8 mouse cellular contexts compared by ENCODE assay signal in the genomic region with DNA sequence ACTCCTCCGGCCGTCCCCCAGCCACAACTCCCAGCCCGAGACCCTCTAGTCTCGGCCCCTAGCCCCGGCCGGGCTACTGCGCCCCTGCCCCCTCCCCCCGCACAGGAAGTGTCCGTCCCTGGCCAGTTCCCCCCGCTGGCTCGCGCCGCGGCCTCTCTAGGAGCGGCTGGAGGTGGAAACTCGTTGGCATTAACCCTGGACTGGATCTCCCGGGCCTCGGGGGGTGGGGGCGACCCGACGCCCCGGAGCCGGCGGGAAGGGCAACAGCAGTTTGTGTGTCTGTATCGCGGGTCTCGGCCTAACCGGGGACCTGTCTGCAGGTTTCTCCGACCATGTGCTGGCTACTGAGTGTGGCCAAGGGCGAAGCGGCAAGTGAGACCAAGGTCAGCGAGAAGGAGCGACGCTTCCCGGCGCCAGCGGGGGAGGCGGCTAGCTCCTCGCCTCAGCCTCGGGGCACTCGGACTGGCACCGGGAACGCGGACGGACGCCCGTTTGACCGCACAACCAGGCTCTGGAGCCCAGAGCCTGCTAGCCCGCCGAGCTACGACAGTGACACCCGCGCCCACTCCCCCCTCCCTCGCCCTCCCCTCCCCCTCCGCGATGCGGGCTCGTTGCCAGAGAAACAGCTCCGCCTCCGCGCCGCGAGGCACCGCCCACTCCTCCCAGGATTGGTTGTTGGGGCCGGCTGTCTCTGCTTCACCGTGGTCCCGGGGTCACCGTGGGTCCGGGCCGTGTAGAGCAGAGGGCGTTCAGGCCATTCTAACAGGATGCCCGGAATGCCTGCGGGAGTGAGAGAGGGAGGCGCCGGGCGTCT. TPM values are rescaled to one million over a fixed set of nuclear protein-coding genes. Genes with fewer than 3 reads are reported as not detected.
DNase-seq lines count a peak whose midpoint lies in the region; ATAC-seq and TF ChIP-seq lines count a peak whose summit lies in the region.

Gene Zfp768, minus strand, starts transcription at position 78 of the 814 bp plus-strand sequence.

- peak; percentile 45; the same call in 1 of the 2 replicates for TF ChIP-seq EP300 in heart, adult 2 months (IDR thresholded peaks at IDR 0.05; ENCODE audit: insufficient read depth, low read depth, low read length)

- ATAC-seq in embryonic facial prominence, embryonic 13.5 days (ENCODE audit: insufficient number of reproducible peaks, insufficient read depth, low FRiP score, low TSS enrichment, low read depth) = peak; percentile 85
- ATAC-seq in limb, embryonic 13.5 days (ENCODE audit: low FRiP score, low read depth) = peak; percentile 91
- peak; percentile 94 for ATAC-seq in midbrain, embryonic 16.5 days

- WGBS in embryonic facial prominence, embryonic 13.5 days = under 1% methylated on average over 69 of the region's 76 CpGs
- WGBS in heart, adult 2 months = under 1% methylated on average over 71 of the region's 76 CpGs
- WGBS in limb, embryonic 13.5 days = under 1% methylated on average over 74 of the region's 76 CpGs
- 0% methylated on average over 68 of the region's 76 CpGs for WGBS in midbrain, embryonic 16.5 days

- H3K4me2 ChIP-seq in embryonic facial prominence, embryonic 13.5 days = peak within 1 kb of the TSS; percentile 79
- H3K4me2 ChIP-seq in limb, embryonic 13.5 days (replicated peaks) = peak within 1 kb of the TSS; percentile 85
- H3K4me2 ChIP-seq in midbrain, embryonic 16.5 days (ENCODE audit: low read length) = peak within 1 kb of the TSS; percentile 79

- peak; percentile 93 for TF ChIP-seq POLR2A in heart, adult 2 months (IDR thresholded peaks at IDR 0.05; ENCODE audit: insufficient read depth, low read depth, low read length)

- H3K36me3 ChIP-seq in embryonic facial prominence, embryonic 13.5 days = peaks cover 30% of the 10 kb centered on the region
- peaks cover 4% of the 10 kb centered on the region for H3K36me3 ChIP-seq in heart, adult 2 months (ENCODE audit: control insufficient read depth, insufficient read depth, low read length)
- H3K36me3 ChIP-seq in limb, embryonic 13.5 days = peaks cover 33% of the 10 kb centered on the region
- H3K36me3 ChIP-seq in midbrain, embryonic 16.5 days (ENCODE audit: control insufficient read depth, insufficient read depth, low read length) = peaks cover 9% of the 10 kb centered on the region

- no peaks in the 10 kb centered on the region for H3K27me3 ChIP-seq in embryonic facial prominence, embryonic 13.5 days
- no peaks in the 10 kb centered on the region for H3K27me3 ChIP-seq in heart, adult 2 months (ENCODE audit: control insufficient read depth, insufficient read depth, low read length)
- H3K27me3 ChIP-seq in limb, embryonic 13.5 days = no peaks in the 10 kb centered on the region
- H3K27me3 ChIP-seq in midbrain, embryonic 16.5 days (ENCODE audit: control insufficient read depth, insufficient read depth, low read depth, low read length) = no peaks in the 10 kb centered on the region

- peaks cover 25% of the 10 kb centered on the region for H3K4me1 ChIP-seq in embryonic facial prominence, embryonic 13.5 days
- no peaks in the 10 kb centered on the region for H3K4me1 ChIP-seq in heart, adult 2 months (ENCODE audit: control insufficient read depth, insufficient read depth, low read length)
- peaks cover 22% of the 10 kb centered on the region for H3K4me1 ChIP-seq in limb, embryonic 13.5 days
- H3K4me1 ChIP-seq in midbrain, embryonic 16.5 days (ENCODE audit: control insufficient read depth, insufficient read depth, low read length) = peaks cover 16% of the 10 kb centered on the region

- no peaks in the 10 kb centered on the region for H3K9me3 ChIP-seq in embryonic facial prominence, embryonic 13.5 days
- H3K9me3 ChIP-seq in limb, embryonic 13.5 days = no peaks in the 10 kb centered on the region
- no peaks in the 10 kb centered on the region for H3K9me3 ChIP-seq in midbrain, embryonic 16.5 days (replicated peaks; ENCODE audit: control insufficient read depth, low read length, poor library complexity, severe bottlenecking)

- H3K27ac ChIP-seq in embryonic facial prominence, embryonic 13.5 days = peak within 1 kb of the TSS; percentile 90
- H3K27ac ChIP-seq in heart, adult 2 months = peak within 1 kb of the TSS; percentile 100
- peak within 1 kb of the TSS; percentile 91 for H3K27ac ChIP-seq in limb, embryonic 13.5 days
- peak within 1 kb of the TSS; percentile 97 for H3K27ac ChIP-seq in midbrain, embryonic 16.5 days (ENCODE audit: low read length)

- DNase-seq in 3134 (ENCODE audit: extremely low read depth, insufficient read length, low spot score) = peak; percentile 89
- DNase-seq in adrenal gland, postnatal 36 days = peak; percentile 95 to 96
- DNase-seq in heart, adult 2 months = peak; percentile 95 to 97
- peak; percentile 94 for DNase-seq in kidney, adult 8-10 months
- peak; percentile 92 to 93 for DNase-seq in spleen, postnatal 10 days (ENCODE audit: low spot score in 2 of 2)

- peak within 1 kb of the TSS; percentile 94 for H3K4me3 ChIP-seq in embryonic facial prominence, embryonic 13.5 days
- H3K4me3 ChIP-seq in heart, adult 2 months = peak within 1 kb of the TSS; percentile 96
- H3K4me3 ChIP-seq in limb, embryonic 13.5 days = peak within 1 kb of the TSS; percentile 89
- peak within 1 kb of the TSS; percentile 91 for H3K4me3 ChIP-seq in midbrain, embryonic 16.5 days (ENCODE audit: low read depth, low read length)

- TF ChIP-seq CTCF in heart, adult 2 months (IDR thresholded peaks at IDR 0.05) = no peak

- H3K79me2 ChIP-seq in heart, adult 2 months (replicated peaks; ENCODE audit: control insufficient read depth, insufficient read depth, low read length) = 0 out of 2 replicates have a peak, but pooled peaks cover 2% of the 10 kb centered on the region

- peak within 1 kb of the TSS; percentile 95 for H3K9ac ChIP-seq in embryonic facial prominence, embryonic 13.5 days
- H3K9ac ChIP-seq in heart, adult 2 months (ENCODE audit: low read depth, low read length) = peak within 1 kb of the TSS; percentile 91
- H3K9ac ChIP-seq in limb, embryonic 13.5 days = peak within 1 kb of the TSS; percentile 98
- H3K9ac ChIP-seq in midbrain, embryonic 16.5 days (ENCODE audit: low read depth, low read length) = peak within 1 kb of the TSS; percentile 94

- intact Hi-C loops in heart, adult 2 months (cut with DNase I) = loop anchor here (2.0 to 5.0 kb wide), 2 partner anchors 91 to 267 kb away; no protein-coding TSS in a partner anchor

RNA-seq across cellular contexts. Expression of gene Zfp768, which starts in this region (rescaled TPM):
- 10 to 100 TPM; 25.9 to 26.1 TPM for total RNA-seq in adrenal gland, postnatal 36 days (2021)
- 16.1 and 18.1 TPM in 2 replicates for polyA plus RNA-seq in embryonic facial prominence, embryonic 13.5 days (2015; fragmentation: Nextera tagmentation; extraction: Ambion mirVana)
- 10 to 100 TPM; 36.5 to 37.2 TPM for total RNA-seq in heart, adult 2 months (2021)
- polyA plus RNA-seq in heart, adult 2 months (2012; rRNA removed) = 30.8 and 31.6 TPM in 2 replicates
- 19.8 and 20.6 TPM in 2 replicates for polyA plus RNA-seq in limb, embryonic 13.5 days (2015; fragmentation: Nextera tagmentation; extraction: Ambion mirVana)
- 16.3 and 17.7 TPM in 2 replicates for polyA plus RNA-seq in midbrain, embryonic 16.5 days (2015; fragmentation: Nextera tagmentation; extraction: Ambion mirVana)

Comparison
In these comparisons a context has a peak if more than half of its experiments do, and no peak if none do; other contexts are left out.
1. Peak in every context shown above with its lines: DNase-seq, ATAC-seq, H3K4me3 ChIP-seq and H3K27ac ChIP-seq.